Mouse (Mus musculus) lung, embryonic 16.5 days (tissue): ENCODE data around the gene St3gal4. TPM values are rescaled to one million over a fixed set of nuclear protein-coding genes. Genes with fewer than 3 reads are reported as not detected.
A peak's percentile ranks its signal among the peaks of the same experiment; 100 is the strongest.

ENCODE experiments used
- ATAC-seq: fragments of 200-750 bp; cut with Nextera tagmentation; 2 replicates; pipeline ENCODE4 v1.8.0; 2017; ENCODE audit warnings: low read depth, mild to moderate bottlenecking, moderate library complexity
- H3K27ac ChIP-seq: fragments of 300-500 bp; sonication (generic); 2 replicates; pipeline ENCODE4 v1.5.1; 2014; ENCODE audit warnings: mild to moderate bottlenecking, control low read depth, low read length
- H3K27me3 ChIP-seq: fragments of 300-500 bp; sonication (generic); 2 replicates; pipeline ENCODE4 v1.6.1; 2014; ENCODE audit warnings: low read depth, low read length, mixed read lengths; ENCODE audit not compliant: control insufficient read depth, insufficient read depth
- H3K36me3 ChIP-seq: fragments of 300-500 bp; sonication (generic); 2 replicates; pipeline ENCODE4 v1.6.1; 2014; ENCODE audit warnings: low read length; ENCODE audit not compliant: control insufficient read depth, insufficient read depth
- H3K4me1 ChIP-seq: fragments of 300-500 bp; sonication (generic); replicated peaks from 2 replicates; pipeline ENCODE4 v1.6.1; 2014; ENCODE audit warnings: low read length, mixed read lengths; ENCODE audit not compliant: control insufficient read depth, insufficient read depth
- H3K4me2 ChIP-seq: fragments of 300-500 bp; sonication (generic); 2 replicates; pipeline ENCODE4 v1.6.1; 2014; ENCODE audit warnings: low read depth, low read length, control low read depth
- H3K4me3 ChIP-seq: fragments of 300-500 bp; sonication (generic); 2 replicates; pipeline ENCODE4 v1.5.1; 2014; ENCODE audit warnings: mild to moderate bottlenecking, low read length, control low read depth
- H3K9ac ChIP-seq: fragments of 300-500 bp; sonication (generic); 2 replicates; pipeline ENCODE4 v1.6.1; 2014; ENCODE audit warnings: low read length, control low read depth
- H3K9me3 ChIP-seq: fragments of 300-500 bp; sonication (generic); 2 replicates; pipeline ENCODE4 v1.6.1; 2016; ENCODE audit warnings: low read length; ENCODE audit not compliant: control insufficient read depth
- WGBS: fragments of 180-500 bp; shearing (Covaris S2); extraction: QIAGEN DNeasy Blood & Tissue Kit; methylation state at CpG from one replicate; pipeline ENCODE4 v1.1.7; 2014; 5-methylcytosine and 5-hydroxymethylcytosine counted together
- polyA plus RNA-seq: library from polyadenylated mRNA; unstranded; fragments of >200 nt; fragmentation: Nextera tagmentation; extraction: Ambion mirVana; gene quantifications from 2 replicates; pipeline ENCODE4 v1.2.1, GENCODE M21; 2015

Gene St3gal4
- polyA plus RNA-seq, 1 experiment from 2014 or later = 39.3 TPM

GRCm38 (mm10) chr9:35035074-35035473 is 84.0 kb downstream of the St3gal4 start:
- Histone ChIP-seq H3K9ac (no peak overlapping the region), H3K4me3 (no peak overlapping the region), H3K4me2 (no peak overlapping the region), H3K9me3 (peaks cover 5% of the 10 kb centered on the region; the same call in 1 of the 2 replicates), H3K36me3 (no peaks in the 10 kb centered on the region), H3K27me3 (no peaks in the 10 kb centered on the region), H3K4me1 (peaks cover 21% of the 10 kb centered on the region), H3K27ac (no peak overlapping the region)
- ATAC-seq = no peak
- 34% methylated on average over 14 of the region's 14 CpGs for WGBS

- no peak overlapping the region for H3K4me2 ChIP-seq
- H3K4me3 ChIP-seq = no peak overlapping the region
- no peak overlapping the region for H3K9ac ChIP-seq
- 69% methylated on average over 6 of the region's 6 CpGs for WGBS
- 0 out of 2 replicates have a peak, but pooled peaks cover 3% of the 10 kb centered on the region for H3K4me1 ChIP-seq
- H3K27me3 ChIP-seq = no peaks in the 10 kb centered on the region
- no peak for ATAC-seq
- H3K36me3 ChIP-seq = no peaks in the 10 kb centered on the region
- H3K9me3 ChIP-seq = peaks cover 5% of the 10 kb centered on the region; the same call in 1 of the 2 replicates
- no peak overlapping the region for H3K27ac ChIP-seq
Observed at GRCm38 (mm10) chr9:35032457-35032856, 86.6 kb downstream of the St3gal4 start.

- no peaks in the 10 kb centered on the region for H3K36me3 ChIP-seq
- no peaks in the 10 kb centered on the region for H3K9me3 ChIP-seq
- WGBS = 52% methylated on average over 5 of the region's 5 CpGs
- no peak overlapping the region for H3K27ac ChIP-seq
- peaks cover 8% of the 10 kb centered on the region; the same call in 1 of the 2 replicates for H3K4me1 ChIP-seq
- H3K9ac ChIP-seq = no peak overlapping the region
- no peaks in the 10 kb centered on the region for H3K27me3 ChIP-seq
- no peak overlapping the region for H3K4me2 ChIP-seq
- ATAC-seq = no peak
- no peak overlapping the region for H3K4me3 ChIP-seq
Observed at GRCm38 (mm10) chr9:35030823-35031222, 88.2 kb downstream of the St3gal4 start.

DNA sequence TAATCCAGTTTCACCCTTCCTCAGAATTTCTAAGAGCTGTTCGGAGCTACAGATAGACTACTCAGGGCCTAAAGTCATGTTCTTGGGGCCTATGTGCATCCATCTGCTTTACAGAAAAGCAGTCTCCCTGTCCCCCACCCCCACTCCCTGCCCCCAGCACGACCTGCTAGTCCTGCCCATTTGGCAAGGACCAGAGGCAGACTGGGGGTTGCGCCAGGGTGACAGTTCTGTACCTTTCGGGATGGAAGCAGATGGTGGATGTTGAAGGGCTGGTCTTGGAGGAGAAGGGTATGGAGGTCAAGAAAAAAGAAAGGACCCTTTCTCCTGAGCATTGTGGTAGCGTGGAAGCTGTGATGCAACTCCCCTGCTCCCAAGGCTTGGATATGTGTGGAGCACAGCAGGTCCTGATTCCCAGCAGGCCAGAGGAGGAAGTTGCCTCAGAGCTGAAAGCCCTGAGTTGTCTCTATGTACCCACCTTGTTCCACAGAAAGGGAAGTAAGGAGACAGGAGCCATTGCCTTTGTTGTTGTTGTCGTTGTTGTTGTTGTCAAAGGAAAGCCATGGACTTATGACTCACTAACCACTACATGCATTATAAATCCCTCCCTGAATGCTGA is 91.6 kb downstream of the St3gal4 start:
- no peaks in the 10 kb centered on the region for H3K27me3 ChIP-seq
- ATAC-seq = no peak
- H3K9me3 ChIP-seq = no peaks in the 10 kb centered on the region
- no peaks in the 10 kb centered on the region for H3K36me3 ChIP-seq
- no peak overlapping the region for H3K27ac ChIP-seq
- H3K4me3 ChIP-seq = no peak overlapping the region
- no peak overlapping the region for H3K4me2 ChIP-seq
- WGBS = 68% methylated on average over 6 of the region's 6 CpGs
- H3K9ac ChIP-seq = no peak overlapping the region
- H3K4me1 ChIP-seq = peaks cover 5% of the 10 kb centered on the region

DNA sequence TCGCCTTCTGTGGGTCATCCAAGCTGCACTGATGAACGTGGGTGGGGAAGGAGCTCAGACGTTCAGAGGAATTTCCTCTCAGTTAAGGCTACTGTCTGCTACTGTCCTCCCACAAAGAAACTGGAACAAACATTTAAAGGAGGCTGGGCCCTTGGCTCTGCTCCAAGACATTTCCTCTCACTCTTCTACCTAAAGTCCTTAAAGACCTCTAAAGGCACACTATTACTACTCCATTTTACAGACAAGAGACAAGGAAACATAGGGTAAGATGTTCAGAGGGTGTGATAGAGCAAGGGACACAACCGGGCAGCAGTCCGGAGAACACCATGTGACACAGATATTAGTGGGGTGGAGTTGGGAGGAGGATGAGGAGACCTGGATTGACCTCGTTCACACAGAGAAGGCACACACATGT is 92.2 kb downstream of the St3gal4 start:
- H3K27ac ChIP-seq = no peak overlapping the region
- no peak overlapping the region for H3K9ac ChIP-seq
- 49% methylated on average over 6 of the region's 6 CpGs for WGBS
- H3K27me3 ChIP-seq = no peaks in the 10 kb centered on the region
- peaks cover 5% of the 10 kb centered on the region for H3K4me1 ChIP-seq
- no peak overlapping the region for H3K4me3 ChIP-seq
- no peaks in the 10 kb centered on the region for H3K36me3 ChIP-seq
- no peak for ATAC-seq
- no peak overlapping the region for H3K4me2 ChIP-seq
- H3K9me3 ChIP-seq = no peaks in the 10 kb centered on the region

DNA sequence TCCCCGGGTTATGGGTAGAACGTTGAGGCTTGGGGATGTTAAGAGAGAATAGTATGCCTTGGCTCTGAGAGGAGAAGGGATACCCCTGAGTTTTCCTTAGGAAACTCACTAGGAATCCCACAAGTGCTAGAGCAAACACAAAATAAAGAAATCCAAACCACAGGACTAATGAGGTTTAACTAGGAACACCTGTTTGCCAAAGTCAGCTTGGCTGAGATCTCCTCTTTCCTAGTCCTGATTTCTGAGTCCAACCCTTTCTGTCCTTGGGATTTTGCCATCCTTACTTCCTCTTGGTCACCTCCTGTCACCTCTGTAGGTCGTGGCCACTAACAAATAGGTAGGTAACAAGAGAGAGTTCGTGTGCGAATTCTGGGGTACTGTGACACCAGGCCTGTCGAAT is 92.8 kb downstream of the St3gal4 start:
- Histone ChIP-seq H3K27ac (no peak overlapping the region), H3K4me3 (no peak overlapping the region), H3K9me3 (no peaks in the 10 kb centered on the region), H3K4me2 (no peak overlapping the region), H3K27me3 (no peaks in the 10 kb centered on the region), H3K4me1 (peaks cover 5% of the 10 kb centered on the region), H3K9ac (no peak overlapping the region), H3K36me3 (no peaks in the 10 kb centered on the region)
- no peak for ATAC-seq
- 76% methylated on average over 6 of the region's 6 CpGs for WGBS

GRCm38 (mm10) chr9:35024591-35025496 is 94.2 kb downstream of the St3gal4 start:
- Histone ChIP-seq H3K9me3 (no peaks in the 10 kb centered on the region), H3K9ac (peak overlapping the region; percentile 34; the same call in 1 of the 2 replicates), H3K36me3 (no peaks in the 10 kb centered on the region), H3K27me3 (no peaks in the 10 kb centered on the region), H3K4me2 (peak overlapping the region; percentile 54), H3K4me3 (peak overlapping the region; percentile 30), H3K27ac (no peak overlapping the region), H3K4me1 (peaks cover 8% of the 10 kb centered on the region)
- no peak for ATAC-seq
- 6% methylated on average over 25 of the region's 25 CpGs for WGBS

GRCm38 (mm10) chr9:35021744-35022143 is 97.3 kb downstream of the St3gal4 start:
- H3K9ac ChIP-seq = no peak overlapping the region
- 76% methylated on average over 1 of the region's 1 CpGs for WGBS

DNA sequence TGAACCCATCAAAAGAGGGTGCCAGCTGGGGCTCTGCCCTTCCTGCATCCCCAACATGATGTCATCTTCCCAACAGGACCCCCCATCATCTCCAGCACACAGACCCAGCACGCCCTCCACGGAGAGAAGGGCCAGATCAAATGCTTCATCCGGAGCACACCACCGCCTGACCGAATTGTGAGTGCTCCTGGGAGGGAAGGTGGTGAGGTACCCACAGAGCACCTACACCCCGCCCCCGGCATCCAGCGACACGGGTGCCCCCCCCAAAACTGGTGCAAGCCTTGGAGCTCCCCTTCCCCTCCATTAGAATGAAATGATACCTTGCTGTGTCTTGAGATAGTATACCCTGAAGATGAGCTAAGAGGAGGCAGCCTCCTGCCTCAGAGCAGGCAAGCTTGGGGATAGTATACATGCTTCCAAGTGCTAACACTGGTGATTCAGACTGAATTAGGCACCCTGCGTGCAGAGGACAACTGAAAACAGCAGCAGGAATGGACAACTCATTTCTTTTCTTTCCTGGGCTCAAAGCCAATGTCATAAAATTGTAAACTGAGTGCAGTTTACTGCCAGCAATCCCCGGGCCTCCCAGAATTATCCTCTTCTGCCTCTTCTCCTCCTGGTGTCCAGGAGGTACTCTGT is 98.9 kb downstream of the St3gal4 start:
- Histone ChIP-seq H3K9ac (no peak overlapping the region), H3K4me1 (peaks cover 18% of the 10 kb centered on the region), H3K27ac (no peak overlapping the region), H3K4me2 (no peak overlapping the region), H3K4me3 (no peak overlapping the region), H3K36me3 (no peaks in the 10 kb centered on the region), H3K27me3 (no peaks in the 10 kb centered on the region), H3K9me3 (no peaks in the 10 kb centered on the region)
- ATAC-seq = no peak
- WGBS = 48% methylated on average over 11 of the region's 11 CpGs

More at GRCm38 (mm10) chr9:35021744-35022143, 97.3 kb downstream of the St3gal4 start:
- H3K9me3 ChIP-seq = no peaks in the 10 kb centered on the region
- no peak overlapping the region for H3K4me3 ChIP-seq
- no peaks in the 10 kb centered on the region for H3K36me3 ChIP-seq
- no peak for ATAC-seq
- no peaks in the 10 kb centered on the region for H3K27me3 ChIP-seq
- no peak overlapping the region for H3K27ac ChIP-seq
- no peak overlapping the region for H3K4me2 ChIP-seq
- peaks cover 23% of the 10 kb centered on the region for H3K4me1 ChIP-seq
